In the genomic region with DNA sequence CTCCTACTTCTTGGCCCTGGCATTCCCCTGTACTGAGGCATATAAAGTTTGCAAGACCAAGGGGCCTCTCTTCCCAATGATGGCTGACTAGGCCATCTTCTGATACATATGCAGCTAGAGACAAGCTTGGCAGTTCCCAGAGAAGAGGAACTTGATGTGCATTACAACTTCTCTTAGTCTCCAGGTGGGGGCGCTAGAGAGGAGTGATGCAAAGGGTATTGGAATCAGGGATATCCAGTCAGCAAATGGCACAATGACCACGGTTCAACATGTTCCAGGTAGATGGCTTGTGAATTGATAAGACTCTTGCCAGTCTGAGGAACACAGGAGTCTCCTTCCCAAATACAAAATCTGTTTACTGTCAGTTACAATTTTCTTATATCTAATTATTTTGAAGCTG, we compare ENCODE assay signal across 16 mouse cellular contexts.
DNase-seq lines count a peak whose midpoint lies in the region; ATAC-seq and TF ChIP-seq lines count a peak whose summit lies in the region.
"Had no signal": no experiment of that assay in that cellular context is flagged by ENCODE, and none has a peak within 500 bp of the region (broad histone marks: within the 10 kb centered on the region; RNA-seq: fewer than 3 reads in every experiment).

No protein-coding gene starts in this region.

- H3K27ac ChIP-seq in layer of hippocampus, adult 2 months, result no peak overlapping the region
- H3K27ac ChIP-seq: embryonic facial prominence, embryonic 12.5 days; hindbrain, embryonic 15.5 days; liver, embryonic 13.5 days; midbrain, embryonic 13.5 days had no signal

- TF ChIP-seq POLR2A in brain, embryonic 14.5 days (IDR thresholded peaks at IDR 0.05; ENCODE audit: borderline replicate concordance, extremely low read depth, insufficient read depth, insufficient read length, poor library complexity, severe bottlenecking), result no peak

- peak; percentile 45 for DNase-seq in CD4-positive, CD25-positive, alpha-beta regulatory T cell, adult 2 months (ENCODE audit: low read depth, low spot score)
- DNase-seq in layer of hippocampus, adult 2 months (ENCODE audit: low spot score in 2 of 2), result no peak
- DNase-seq in layer of hippocampus, adult 9-11 months, result no peak
- DNase-seq in B cell, adult 2 months, result peak; percentile 24 to 29
- DNase-seq in brain, embryonic 14.5 days (ENCODE audit: low read depth), result no peak
- DNase-seq in cerebellum, postnatal 4 days (ENCODE audit: low spot score in 2 of 2), result no peak
- DNase-seq: adrenal gland, adult 8-10 months; heart, adult 18-20 months; heart, postnatal 14 days; liver, embryonic 13.5 days; lung, postnatal 36 days had no signal

- no peak overlapping the region for H3K4me3 ChIP-seq in layer of hippocampus, adult 2 months
- H3K4me3 ChIP-seq: embryonic facial prominence, embryonic 12.5 days; hindbrain, embryonic 15.5 days; liver, embryonic 13.5 days; midbrain, embryonic 13.5 days had no signal

- ATAC-seq in CD4-positive, CD25-positive, alpha-beta regulatory T cell, adult 4 months, result no peak
- no peak for ATAC-seq in granulocyte monocyte progenitor cell, adult 5-6 weeks (replicated peaks; ENCODE audit: poor library complexity, severe bottlenecking)
- ATAC-seq: midbrain, embryonic 13.5 days had no signal

- TF ChIP-seq CTCF in layer of hippocampus, adult 2 months (conservative IDR thresholded peaks at IDR 0.05), result peak; percentile 48
- TF ChIP-seq CTCF in brain, embryonic 14.5 days (IDR thresholded peaks at IDR 0.05; ENCODE audit: borderline replicate concordance, extremely low read depth, insufficient read depth, insufficient read length), result peak; percentile 11; the same call in 1 of the 2 replicates

Comparison
In these comparisons a context has a peak if more than half of its experiments do, and no peak if none do; other contexts are left out.
1. DNase-seq: peak in CD4-positive, CD25-positive, alpha-beta regulatory T cell, adult 2 months (single experiment) and B cell, adult 2 months (2 of 2); none in layer of hippocampus, adult 2 months (0 of 2), layer of hippocampus, adult 9-11 months (single experiment), brain, embryonic 14.5 days (single experiment) and cerebellum, postnatal 4 days (0 of 2).